Mouse (Mus musculus) heart, embryonic 13.5 days (tissue): ENCODE measurements around the gene Stx3. TPM values are rescaled to one million over a fixed set of nuclear protein-coding genes. Genes with fewer than 3 reads are reported as not detected.

Source experiments
- ATAC-seq: fragments of 200-750 bp; cut with Nextera tagmentation; 2 replicates; pipeline ENCODE4 v1.8.0; 2017; ENCODE audit warnings: moderate TSS enrichment; ENCODE audit not compliant: insufficient number of reproducible peaks, low FRiP score, low TSS enrichment; ENCODE audit errors: extremely low read depth
- H3K27ac ChIP-seq: fragments of 300-500 bp; sonication (generic); replicated peaks from 2 replicates; pipeline ENCODE4 v1.5.1; 2015; ENCODE audit warnings: moderate library complexity, mild to moderate bottlenecking, inconsistent platforms
- H3K27me3 ChIP-seq: fragments of 300-500 bp; sonication (generic); replicated peaks from 2 replicates; pipeline ENCODE4 v1.6.1; 2015; ENCODE audit warnings: mild to moderate bottlenecking, inconsistent platforms
- H3K36me3 ChIP-seq: fragments of 300-500 bp; sonication (generic); 2 replicates; pipeline ENCODE4 v1.6.1; 2015; ENCODE audit warnings: mild to moderate bottlenecking, inconsistent platforms
- H3K4me1 ChIP-seq: fragments of 300-500 bp; sonication (generic); 2 replicates; pipeline ENCODE4 v1.6.1; 2015; ENCODE audit warnings: inconsistent platforms
- H3K4me2 ChIP-seq: fragments of 300-500 bp; sonication (generic); 2 replicates; pipeline ENCODE4 v1.6.1; 2015; ENCODE audit warnings: inconsistent platforms, mild to moderate bottlenecking, moderate library complexity
- H3K4me3 ChIP-seq: fragments of 300-500 bp; sonication (generic); 2 replicates; pipeline ENCODE4 v1.5.1; 2015; ENCODE audit warnings: moderate library complexity, mild to moderate bottlenecking, inconsistent platforms
- H3K9ac ChIP-seq: fragments of 300-500 bp; sonication (generic); 2 replicates; pipeline ENCODE4 v1.6.1; 2015; ENCODE audit warnings: inconsistent platforms, mild to moderate bottlenecking, moderate library complexity
- H3K9me3 ChIP-seq: fragments of 300-500 bp; sonication (generic); 2 replicates; pipeline ENCODE4 v1.6.1; 2016; ENCODE audit warnings: inconsistent platforms
- WGBS: fragments of 180-500 bp; shearing (Covaris S2); methylation state at CpG from one replicate; pipeline ENCODE4 v1.1.7; 2015; ENCODE audit warnings: mixed read lengths; 5-methylcytosine and 5-hydroxymethylcytosine counted together
- polyA plus RNA-seq: library from polyadenylated mRNA; unstranded; fragments of >200 nt; fragmentation: Nextera tagmentation; extraction: Ambion mirVana; gene quantifications from 2 replicates; pipeline ENCODE4 v1.2.1, GENCODE M21; 2015

Stx3 gene
- polyA plus RNA-seq, 1 experiment from 2014 or later: 4.6 TPM

- Histone ChIP-seq H3K4me1 (peaks cover 35% of the 10 kb centered on the region), H3K4me2 (peak overlapping the region; percentile 98), H3K9ac (peak overlapping the region; percentile 88), H3K9me3 (no peaks in the 10 kb centered on the region), H3K27me3 (peaks cover 13% of the 10 kb centered on the region), H3K4me3 (peak overlapping the region; percentile 78), H3K36me3 (no peaks in the 10 kb centered on the region), H3K27ac (no peak overlapping the region)
- WGBS: under 1% methylated on average over 57 of the region's 83 CpGs
- ATAC-seq: peak; percentile 69; the same call in 1 of the 2 replicates
Observed at GRCm38 (mm10) chr19:11818199-11819142, 732 bp downstream of the Stx3 start.

- no peak overlapping the region for H3K27ac ChIP-seq
- no peaks in the 10 kb centered on the region for H3K36me3 ChIP-seq
- peaks cover 37% of the 10 kb centered on the region for H3K4me1 ChIP-seq
- no peak overlapping the region for H3K9ac ChIP-seq
- no peak for ATAC-seq
- H3K4me2 ChIP-seq: peak overlapping the region; percentile 98
- 15% methylated on average over 5 of the region's 5 CpGs for WGBS
- peak overlapping the region; percentile 78 for H3K4me3 ChIP-seq
- H3K9me3 ChIP-seq: no peaks in the 10 kb centered on the region
- peaks cover 13% of the 10 kb centered on the region for H3K27me3 ChIP-seq
Observed at GRCm38 (mm10) chr19:11817586-11817985, 1.6 kb downstream of the Stx3 start.

DNA sequence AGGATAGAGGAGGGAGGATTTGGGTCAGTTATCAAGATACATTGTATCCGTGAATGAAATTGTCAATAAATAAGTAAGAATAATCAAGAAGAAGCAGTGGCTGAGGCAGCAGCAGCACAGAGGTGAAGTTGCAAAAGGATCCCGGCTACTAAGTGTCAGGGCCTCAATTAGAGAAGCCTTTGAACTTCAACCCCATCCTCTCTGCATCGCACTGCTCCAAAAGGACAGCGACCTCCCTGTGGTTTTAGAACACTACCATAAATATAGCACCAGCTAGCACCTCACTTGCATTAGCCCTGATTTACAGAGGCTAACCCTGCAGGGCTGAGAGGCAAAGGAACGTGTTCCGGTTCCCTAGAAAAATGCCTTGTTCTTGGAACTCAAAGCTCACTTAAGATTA is 2.5 kb downstream of the Stx3 start:
- ATAC-seq: no peak
- peaks cover 13% of the 10 kb centered on the region for H3K27me3 ChIP-seq
- WGBS: 31% methylated on average over 6 of the region's 6 CpGs
- no peak overlapping the region for H3K27ac ChIP-seq
- no peak overlapping the region for H3K4me3 ChIP-seq
- no peak overlapping the region for H3K9ac ChIP-seq
- no peak overlapping the region for H3K4me2 ChIP-seq
- H3K4me1 ChIP-seq: peaks cover 43% of the 10 kb centered on the region
- no peaks in the 10 kb centered on the region for H3K36me3 ChIP-seq
- H3K9me3 ChIP-seq: no peaks in the 10 kb centered on the region

DNA sequence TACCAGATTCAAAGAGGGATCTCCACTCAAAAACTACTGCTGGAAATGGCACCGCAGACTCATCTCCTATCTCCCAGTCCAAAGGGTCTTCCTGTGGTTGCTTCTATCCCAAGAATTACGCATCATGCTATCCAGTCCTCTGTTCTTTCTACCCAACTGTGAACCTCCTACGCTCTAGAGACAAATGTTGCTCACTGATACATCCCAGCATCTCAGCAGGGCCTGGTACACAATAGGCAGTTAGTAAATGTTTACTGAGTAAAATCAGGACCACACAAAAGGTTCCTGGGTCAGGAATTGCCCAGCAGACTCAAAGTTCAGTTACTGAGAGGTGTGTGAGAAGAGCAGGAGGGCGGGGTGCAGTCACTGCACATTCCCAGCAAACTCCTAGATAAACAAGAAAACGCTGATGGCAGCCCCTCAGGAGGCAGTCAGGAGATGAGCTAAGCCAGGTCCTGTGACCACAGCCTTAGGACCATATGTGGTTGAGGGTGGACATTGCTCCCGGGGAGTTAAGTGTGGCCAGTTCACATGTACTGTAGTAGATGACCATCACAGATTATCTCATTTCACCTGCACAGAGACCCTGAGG is 4.4 kb downstream of the Stx3 start:
- Histone ChIP-seq H3K4me3 (no peak overlapping the region), H3K36me3 (no peaks in the 10 kb centered on the region), H3K4me1 (peaks cover 42% of the 10 kb centered on the region), H3K9me3 (no peaks in the 10 kb centered on the region), H3K9ac (no peak overlapping the region), H3K27me3 (peaks cover 13% of the 10 kb centered on the region), H3K4me2 (no peak overlapping the region), H3K27ac (no peak overlapping the region)
- 63% methylated on average over 6 of the region's 6 CpGs for WGBS
- no peak for ATAC-seq

- 15% methylated on average over 8 of the region's 8 CpGs for WGBS
- peak overlapping the region; percentile 52 for H3K27ac ChIP-seq
- no peak overlapping the region for H3K9ac ChIP-seq
- H3K27me3 ChIP-seq: peaks cover 13% of the 10 kb centered on the region
- ATAC-seq: no peak
- H3K4me2 ChIP-seq: peak overlapping the region; percentile 27
- H3K9me3 ChIP-seq: no peaks in the 10 kb centered on the region
- no peak overlapping the region for H3K4me3 ChIP-seq
- peaks cover 37% of the 10 kb centered on the region for H3K4me1 ChIP-seq
- H3K36me3 ChIP-seq: no peaks in the 10 kb centered on the region
Observed at GRCm38 (mm10) chr19:11813649-11814048, 5.6 kb downstream of the Stx3 start.

GRCm38 (mm10) chr19:11813136-11813535 is 6.1 kb downstream of the Stx3 start:
- no peaks in the 10 kb centered on the region for H3K9me3 ChIP-seq
- H3K4me3 ChIP-seq: no peak overlapping the region
- no peak overlapping the region for H3K4me2 ChIP-seq
- H3K9ac ChIP-seq: no peak overlapping the region
- peak overlapping the region; percentile 32; the same call in 1 of the 2 replicates for H3K27ac ChIP-seq
- H3K4me1 ChIP-seq: peaks cover 37% of the 10 kb centered on the region
- no peaks in the 10 kb centered on the region for H3K36me3 ChIP-seq
- no peak for ATAC-seq
- peaks cover 13% of the 10 kb centered on the region for H3K27me3 ChIP-seq
- 64% methylated on average over 4 of the region's 4 CpGs for WGBS

GRCm38 (mm10) chr19:11811688-11812365 is 7.4 kb downstream of the Stx3 start:
- no peak overlapping the region for H3K4me2 ChIP-seq
- 51% methylated on average over 5 of the region's 5 CpGs for WGBS
- H3K36me3 ChIP-seq: no peaks in the 10 kb centered on the region
- no peak overlapping the region; the same call in 1 of the 2 replicates for H3K27ac ChIP-seq
- no peaks in the 10 kb centered on the region for H3K9me3 ChIP-seq
- no peak; the same call in 1 of the 2 replicates for ATAC-seq
- H3K4me3 ChIP-seq: no peak overlapping the region
- H3K27me3 ChIP-seq: peaks cover 10% of the 10 kb centered on the region
- peaks cover 24% of the 10 kb centered on the region for H3K4me1 ChIP-seq
- no peak overlapping the region for H3K9ac ChIP-seq

DNA sequence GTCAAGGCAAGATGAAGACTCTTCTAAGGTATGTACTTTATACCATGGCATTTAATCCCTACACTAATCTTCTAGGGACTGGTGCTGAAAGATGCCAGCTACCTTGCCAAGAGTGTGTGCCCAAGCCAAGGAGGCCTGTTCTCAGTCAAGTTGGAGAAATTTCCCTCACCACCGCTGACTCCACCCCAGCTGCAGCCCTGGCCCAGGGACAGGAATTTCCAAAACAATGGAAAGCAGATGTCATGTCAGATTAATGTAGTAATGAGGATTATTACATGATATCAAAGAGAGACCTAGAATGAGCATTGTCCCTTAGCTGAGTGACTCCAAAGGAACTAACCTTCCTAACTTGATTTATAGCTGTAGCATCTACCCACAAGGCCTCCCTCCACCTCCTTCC is 8.3 kb downstream of the Stx3 start:
- peaks cover under 1% of the 10 kb centered on the region; the same call in 1 of the 2 replicates for H3K27me3 ChIP-seq
- no peaks in the 10 kb centered on the region for H3K9me3 ChIP-seq
- H3K9ac ChIP-seq: no peak overlapping the region
- no peak overlapping the region for H3K4me3 ChIP-seq
- H3K4me1 ChIP-seq: peaks cover 22% of the 10 kb centered on the region
- H3K4me2 ChIP-seq: no peak overlapping the region
- no peaks in the 10 kb centered on the region for H3K36me3 ChIP-seq
- WGBS: 62% methylated on average over 1 of the region's 1 CpGs
- H3K27ac ChIP-seq: no peak overlapping the region
- no peak for ATAC-seq

GRCm38 (mm10) chr19:11810003-11810758 is 9.0 kb downstream of the Stx3 start:
- no peak overlapping the region for H3K27ac ChIP-seq
- H3K27me3 ChIP-seq: no peaks in the 10 kb centered on the region
- no peaks in the 10 kb centered on the region for H3K36me3 ChIP-seq
- no peak overlapping the region for H3K4me2 ChIP-seq
- peaks cover 22% of the 10 kb centered on the region for H3K4me1 ChIP-seq
- no peak for ATAC-seq
- no peak overlapping the region for H3K4me3 ChIP-seq
- no peak overlapping the region for H3K9ac ChIP-seq
- WGBS: 61% methylated on average over 5 of the region's 5 CpGs
- no peaks in the 10 kb centered on the region for H3K9me3 ChIP-seq

- Histone ChIP-seq H3K27me3 (no peaks in the 10 kb centered on the region), H3K9me3 (no peaks in the 10 kb centered on the region), H3K9ac (no peak overlapping the region), H3K36me3 (no peaks in the 10 kb centered on the region), H3K4me2 (no peak overlapping the region), H3K4me1 (peaks cover 16% of the 10 kb centered on the region), H3K27ac (no peak overlapping the region), H3K4me3 (no peak overlapping the region)
- WGBS: 81% methylated on average over 2 of the region's 2 CpGs
- no peak for ATAC-seq
Observed at GRCm38 (mm10) chr19:11808452-11808851, 10.8 kb downstream of the Stx3 start.

DNA sequence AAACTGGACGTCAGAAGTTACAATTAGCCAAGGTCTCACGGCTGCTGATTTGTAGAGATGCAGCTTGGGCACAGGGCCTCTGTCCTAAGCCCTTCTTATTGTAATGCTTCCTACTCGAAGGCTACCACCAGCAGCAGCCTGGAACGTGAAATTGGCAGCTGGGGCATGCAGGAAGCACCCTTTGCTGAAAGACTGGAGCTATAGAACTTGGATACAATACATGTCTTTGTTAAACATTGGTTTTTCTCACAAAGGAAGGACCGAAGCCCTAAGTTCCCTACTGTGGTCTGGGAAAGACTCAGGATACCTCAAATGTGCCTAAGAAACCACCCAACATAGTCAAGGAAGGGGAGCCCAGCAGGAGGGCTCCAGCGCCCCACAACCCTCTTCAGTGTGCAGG is 11.4 kb downstream of the Stx3 start:
- Histone ChIP-seq H3K27ac (no peak overlapping the region), H3K4me1 (peaks cover 11% of the 10 kb centered on the region; the same call in 1 of the 2 replicates), H3K9ac (no peak overlapping the region), H3K9me3 (no peaks in the 10 kb centered on the region), H3K36me3 (no peaks in the 10 kb centered on the region), H3K27me3 (no peaks in the 10 kb centered on the region), H3K4me2 (no peak overlapping the region), H3K4me3 (no peak overlapping the region)
- WGBS: 52% methylated on average over 6 of the region's 6 CpGs
- ATAC-seq: no peak
